In the genomic region with DNA sequence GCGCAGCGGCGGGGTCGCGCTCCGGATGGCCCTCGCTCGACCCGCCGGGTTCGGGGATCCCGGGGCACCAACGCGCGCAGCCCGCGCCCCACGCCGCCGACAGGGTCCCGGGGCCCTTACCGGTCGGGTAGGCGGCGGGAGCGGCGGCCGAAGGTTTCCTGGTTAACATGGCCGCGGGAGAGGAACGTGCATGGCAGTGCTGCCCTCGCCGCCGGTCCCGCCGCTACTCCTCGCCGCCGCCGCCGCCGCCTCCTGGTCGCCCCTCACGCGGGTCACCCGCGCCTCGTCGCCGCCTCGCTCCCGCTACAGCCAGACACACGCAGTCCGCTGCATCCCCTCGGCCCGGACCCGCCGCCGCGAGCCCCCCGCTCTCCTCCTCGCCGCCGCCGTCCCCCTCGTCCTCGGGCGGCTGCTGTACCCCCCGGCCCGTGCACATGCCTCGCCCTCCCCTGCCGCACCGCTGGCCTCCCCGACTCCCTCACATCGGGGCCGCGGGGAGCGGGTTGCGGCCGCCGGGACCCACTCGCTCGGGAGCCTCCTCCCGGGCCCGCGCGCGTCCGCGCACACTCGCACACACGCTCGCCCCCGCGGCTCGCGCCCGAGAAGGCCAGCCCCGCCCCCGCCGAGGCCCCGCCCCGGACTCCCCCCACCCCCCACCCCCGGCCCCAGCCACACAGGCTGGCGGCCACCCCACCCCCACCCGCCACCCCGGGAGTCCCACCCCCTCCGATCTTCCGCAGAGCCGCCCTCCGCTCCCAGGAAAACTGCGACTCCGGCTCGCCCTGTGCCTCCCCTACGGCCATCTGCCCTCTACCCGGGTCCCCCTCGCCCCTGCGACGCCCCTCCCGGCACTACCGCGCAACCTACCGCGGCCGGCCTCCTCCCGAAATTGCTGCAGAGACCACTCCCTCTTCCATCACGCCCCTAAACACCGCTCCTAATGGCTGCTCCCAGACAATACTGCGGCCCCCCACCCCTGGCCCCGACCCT, we compare ENCODE assay signal across 8 mouse cellular contexts. TPM values are rescaled to one million over a fixed set of nuclear protein-coding genes. Genes with fewer than 3 reads are reported as not detected.
A peak's percentile ranks its signal among the peaks of the same experiment; 100 is the strongest.
DNase-seq lines count a peak whose midpoint lies in the region; ATAC-seq lines count a peak whose summit lies in the region.

No protein-coding gene starts in this region.

- peak overlapping the region; percentile 97 for H3K9ac ChIP-seq in hindbrain, embryonic 13.5 days

- under 1% methylated on average over 64 of the region's 130 CpGs for WGBS in hindbrain, embryonic 13.5 days

- DNase-seq in NIH3T3 (ENCODE audit: low read depth) = peak; percentile 90
- DNase-seq in cerebellum, adult 9-10 months = peak; percentile 58
- peak; percentile 55 to 67 for DNase-seq in frontal cortex, postnatal 25 days (ENCODE audit: low spot score in 2 of 2)
- DNase-seq in left cerebral cortex, adult 11 months (ENCODE audit: low spot score) = peak; percentile 62
- DNase-seq in lung, postnatal 36 days = peak; percentile 79
- DNase-seq in retina, embryonic 14.5 days (ENCODE audit: low spot score) = peak; percentile 88
- peak; percentile 85 to 87 for DNase-seq in thymus, postnatal 36 days

- ATAC-seq in hindbrain, embryonic 13.5 days (ENCODE audit: low FRiP score) = peak; percentile 86

- peaks cover 16% of the 10 kb centered on the region for H3K36me3 ChIP-seq in hindbrain, embryonic 13.5 days

- peaks cover 42% of the 10 kb centered on the region for H3K4me1 ChIP-seq in hindbrain, embryonic 13.5 days (replicated peaks)

- no peaks in the 10 kb centered on the region for H3K9me3 ChIP-seq in hindbrain, embryonic 13.5 days

- H3K4me2 ChIP-seq in hindbrain, embryonic 13.5 days = peak overlapping the region; percentile 94

- no peaks in the 10 kb centered on the region for H3K27me3 ChIP-seq in hindbrain, embryonic 13.5 days

- peak overlapping the region; percentile 98 for H3K27ac ChIP-seq in hindbrain, embryonic 13.5 days

- H3K4me3 ChIP-seq in hindbrain, embryonic 13.5 days = peak overlapping the region; percentile 88

RNA-seq across cellular contexts. Expression of gene Dyrk2, which starts 1.1 kb away (rescaled TPM):
- 9.5 and 10.0 TPM in 2 replicates for polyA plus RNA-seq in hindbrain, embryonic 13.5 days (2015; fragmentation: Nextera tagmentation; extraction: Ambion mirVana)

Comparison
In these comparisons a context has a peak if more than half of its experiments do, and no peak if none do; other contexts are left out.
1. Peak in every context shown above with its lines: DNase-seq, ATAC-seq, H3K4me3 ChIP-seq and H3K27ac ChIP-seq.